Mouse (Mus musculus): ENCODE data around the gene Il21r. TPM values are rescaled to one million over a fixed set of nuclear protein-coding genes. Genes with fewer than 3 reads are reported as not detected.

The Il21r gene
- total and polyA plus RNA-seq, 2 experiments from 2014 or later, result 0.29 to 0.52 TPM

DNA sequence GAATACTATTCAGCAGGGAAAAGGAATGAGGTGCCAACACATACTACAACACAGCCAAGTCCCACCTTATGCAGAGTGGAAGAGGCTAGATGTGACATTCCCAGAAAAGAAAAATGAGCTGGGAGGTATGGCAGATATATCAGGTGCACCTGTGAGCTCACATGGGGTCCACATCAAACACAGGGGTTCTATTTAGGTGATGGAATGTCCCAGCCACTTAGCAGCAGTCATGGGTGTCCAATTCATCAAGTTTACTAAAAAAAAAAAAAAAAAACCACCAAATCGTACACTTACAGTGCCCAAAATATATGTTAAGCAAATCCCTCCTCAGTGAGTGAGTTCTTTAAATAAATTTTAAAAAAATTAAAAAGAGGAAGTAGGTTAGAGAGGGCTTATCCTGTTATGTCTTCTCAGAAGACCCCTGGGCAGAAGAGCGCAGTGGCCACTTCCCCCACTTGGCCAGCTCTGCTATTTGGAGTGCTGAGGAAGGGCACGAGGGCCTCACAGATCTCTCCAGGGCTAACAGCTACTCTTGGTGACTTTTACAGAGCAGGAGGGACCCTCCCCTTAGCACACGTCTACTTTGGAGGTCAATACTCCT, 3.8 kb upstream of the Il21r start:
- no peak overlapping the region for H3K27ac ChIP-seq
- DNase-seq (ENCODE audit: low spot score) (no peak), ATAC-seq (no peak)
- no peaks in the 10 kb centered on the region for H3K4me1 ChIP-seq (ENCODE audit: insufficient read depth, low read length)
- H3K9me3 ChIP-seq (ENCODE audit: low read length), result no peaks in the 10 kb centered on the region
- H3K4me3 ChIP-seq (ENCODE audit: low read length), result no peak overlapping the region
- no peak overlapping the region for H3K4me2 ChIP-seq (ENCODE audit: low read depth, low read length)
- H3K36me3 ChIP-seq (ENCODE audit: insufficient read depth, low read length), result no peaks in the 10 kb centered on the region
- WGBS, result 75% methylated on average over 4 of the region's 4 CpGs
- no peak for TF ChIP-seq CTCF (IDR thresholded peaks at IDR 0.05; ENCODE audit: low read depth)
- H3K27me3 ChIP-seq (ENCODE audit: insufficient read depth, low read length), result no peaks in the 10 kb centered on the region
- H3K9ac ChIP-seq (replicated peaks; ENCODE audit: low read length), result no peak overlapping the region

DNA sequence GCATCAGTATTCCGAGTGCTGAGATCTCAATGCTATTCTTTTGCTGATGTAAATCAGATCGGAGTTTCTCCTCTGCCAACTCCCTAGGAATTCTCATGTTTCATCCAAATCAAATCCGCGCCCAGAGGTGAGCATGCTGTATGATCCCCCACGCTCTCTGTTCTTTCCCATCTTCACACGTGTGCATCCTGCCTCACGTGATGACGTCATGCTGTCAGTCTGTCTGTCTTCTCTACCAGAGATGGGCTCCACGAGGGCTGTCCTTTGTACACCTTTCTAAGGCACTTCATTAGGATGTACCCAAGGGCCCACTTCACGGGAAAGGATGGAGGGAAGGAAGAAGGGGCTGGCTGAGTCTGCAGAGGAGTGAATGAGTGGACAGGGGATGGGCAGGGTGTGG, 3.1 kb upstream of the Il21r start:
- Histone ChIP-seq H3K9ac (replicated peaks; ENCODE audit: low read length) (no peak overlapping the region), H3K9me3 (ENCODE audit: low read length) (no peaks in the 10 kb centered on the region), H3K27ac (no peak overlapping the region), H3K4me1 (ENCODE audit: insufficient read depth, low read length) (no peaks in the 10 kb centered on the region), H3K4me3 (ENCODE audit: low read length) (no peak overlapping the region), H3K4me2 (ENCODE audit: low read depth, low read length) (no peak overlapping the region), H3K36me3 (ENCODE audit: insufficient read depth, low read length) (no peaks in the 10 kb centered on the region), H3K27me3 (ENCODE audit: insufficient read depth, low read length) (no peaks in the 10 kb centered on the region)
- WGBS, result 77% methylated on average over 10 of the region's 10 CpGs
- no peak for ATAC-seq
- no peak for DNase-seq (ENCODE audit: low spot score)
- TF ChIP-seq CTCF (IDR thresholded peaks at IDR 0.05; ENCODE audit: low read depth), result no peak

DNA sequence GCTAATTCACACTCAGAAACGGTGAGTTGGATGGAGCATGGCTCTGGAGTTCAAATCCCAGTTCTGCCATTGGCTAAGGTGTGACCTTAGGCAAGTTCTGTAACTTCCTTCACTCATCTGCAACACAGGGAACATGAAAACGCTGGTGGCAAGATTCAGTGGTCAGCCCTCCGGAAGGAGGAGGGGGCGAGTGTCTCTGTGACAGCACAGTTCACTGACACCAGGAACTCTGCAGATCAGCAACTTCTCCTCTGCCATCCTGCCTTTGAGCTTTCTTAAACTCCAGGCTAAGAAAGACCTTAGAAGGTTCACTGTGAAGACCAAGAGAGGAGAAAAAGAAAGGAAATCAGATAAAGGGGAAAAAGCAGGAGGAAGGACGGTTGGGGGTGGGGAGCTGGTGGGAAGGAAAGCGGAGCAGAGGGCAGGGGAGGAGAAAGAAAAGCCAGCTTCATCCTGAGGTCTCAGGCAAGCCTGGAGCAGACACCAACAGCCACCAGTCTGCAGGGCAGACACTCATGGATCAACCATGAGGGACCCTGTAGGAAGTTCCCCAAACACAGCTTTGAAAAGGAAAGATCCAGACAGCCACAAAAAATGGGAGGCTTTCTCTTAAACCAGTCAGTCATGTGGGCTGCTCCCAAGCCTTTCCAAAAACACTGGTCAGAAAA, 2.5 kb upstream of the Il21r start:
- Histone ChIP-seq H3K4me3 (ENCODE audit: low read length) (no peak overlapping the region), H3K4me1 (ENCODE audit: insufficient read depth, low read length) (no peaks in the 10 kb centered on the region), H3K36me3 (ENCODE audit: insufficient read depth, low read length) (no peaks in the 10 kb centered on the region), H3K4me2 (ENCODE audit: low read depth, low read length) (no peak overlapping the region), H3K27ac (no peak overlapping the region), H3K27me3 (ENCODE audit: insufficient read depth, low read length) (no peaks in the 10 kb centered on the region), H3K9ac (replicated peaks; ENCODE audit: low read length) (no peak overlapping the region), H3K9me3 (ENCODE audit: low read length) (no peaks in the 10 kb centered on the region)
- TF ChIP-seq CTCF (IDR thresholded peaks at IDR 0.05; ENCODE audit: low read depth), result no peak
- DNase-seq (ENCODE audit: low spot score), result no peak
- 45% methylated on average over 6 of the region's 6 CpGs for WGBS
- no peak for ATAC-seq

DNA sequence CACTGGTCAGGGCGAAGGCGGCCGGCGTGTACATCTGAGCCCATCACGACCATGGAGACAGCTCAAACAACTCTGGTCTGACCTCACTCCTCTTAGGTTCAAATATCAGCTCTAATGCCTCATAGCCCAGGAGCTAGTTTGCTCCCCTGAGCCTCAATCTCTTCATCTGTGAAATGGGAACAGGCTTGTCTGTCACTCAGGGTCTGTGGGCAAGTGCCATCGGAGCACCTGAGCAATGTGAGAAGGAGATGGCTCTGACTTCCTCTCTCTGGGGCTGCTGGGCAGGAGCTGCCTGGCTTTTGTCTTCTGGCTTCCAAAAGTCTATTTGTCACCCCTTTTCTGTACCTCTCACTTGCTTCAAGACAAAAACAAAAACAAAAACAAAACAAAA, 2.0 kb upstream of the Il21r start:
- H3K4me2 ChIP-seq (ENCODE audit: low read depth, low read length), result no peak overlapping the region
- WGBS, result 94% methylated on average over 6 of the region's 6 CpGs
- H3K36me3 ChIP-seq (ENCODE audit: insufficient read depth, low read length), result no peaks in the 10 kb centered on the region
- TF ChIP-seq CTCF (IDR thresholded peaks at IDR 0.05; ENCODE audit: low read depth), result no peak
- DNase-seq (ENCODE audit: low spot score) (no peak), ATAC-seq (no peak)
- no peaks in the 10 kb centered on the region for H3K4me1 ChIP-seq (ENCODE audit: insufficient read depth, low read length)
- no peak overlapping the region for H3K4me3 ChIP-seq (ENCODE audit: low read length)
- no peak overlapping the region for H3K27ac ChIP-seq
- H3K9ac ChIP-seq (replicated peaks; ENCODE audit: low read length), result no peak overlapping the region
- H3K9me3 ChIP-seq (ENCODE audit: low read length), result no peaks in the 10 kb centered on the region
- H3K27me3 ChIP-seq (ENCODE audit: insufficient read depth, low read length), result no peaks in the 10 kb centered on the region

DNA sequence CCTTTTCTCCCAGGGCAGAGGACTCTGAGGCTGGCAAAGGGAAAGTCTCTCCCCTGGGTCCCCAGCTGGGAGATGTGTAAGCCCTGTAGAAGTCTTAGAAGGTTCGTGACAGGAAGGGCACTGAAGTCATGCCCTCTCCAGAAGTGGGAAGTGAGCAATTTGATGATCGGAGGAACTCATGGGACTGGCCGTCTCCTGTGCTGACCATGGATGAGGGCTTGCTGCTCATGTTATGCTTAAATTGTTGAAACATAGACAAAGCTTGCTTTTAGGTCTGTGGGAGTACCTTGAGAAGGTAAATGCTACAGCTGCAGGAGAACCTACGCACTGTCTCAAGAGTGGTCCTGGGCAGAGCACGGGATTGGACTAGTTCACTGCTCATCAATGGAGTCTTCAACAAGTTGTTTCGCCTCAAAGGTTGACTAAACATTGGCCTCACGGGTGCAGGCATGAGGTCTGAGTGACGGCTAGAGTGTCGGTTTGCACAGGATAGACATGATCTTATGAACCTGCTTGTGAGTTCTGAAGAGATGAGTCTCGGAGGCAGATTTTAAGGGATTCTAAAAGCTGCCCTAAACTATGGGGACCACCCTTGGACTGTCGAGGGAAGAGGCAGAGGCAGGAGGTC, 1.3 kb upstream of the Il21r start:
- no peak overlapping the region for H3K4me2 ChIP-seq (ENCODE audit: low read depth, low read length)
- ATAC-seq (no peak), DNase-seq (ENCODE audit: low spot score) (no peak)
- 75% methylated on average over 11 of the region's 11 CpGs for WGBS
- H3K4me1 ChIP-seq (ENCODE audit: insufficient read depth, low read length), result no peaks in the 10 kb centered on the region
- H3K27ac ChIP-seq, result no peak overlapping the region
- no peaks in the 10 kb centered on the region for H3K9me3 ChIP-seq (ENCODE audit: low read length)
- H3K36me3 ChIP-seq (ENCODE audit: insufficient read depth, low read length), result no peaks in the 10 kb centered on the region
- no peaks in the 10 kb centered on the region for H3K27me3 ChIP-seq (ENCODE audit: insufficient read depth, low read length)
- H3K4me3 ChIP-seq (ENCODE audit: low read length), result no peak overlapping the region
- H3K9ac ChIP-seq (replicated peaks; ENCODE audit: low read length), result no peak overlapping the region
- no peak for TF ChIP-seq CTCF (IDR thresholded peaks at IDR 0.05; ENCODE audit: low read depth)

DNA sequence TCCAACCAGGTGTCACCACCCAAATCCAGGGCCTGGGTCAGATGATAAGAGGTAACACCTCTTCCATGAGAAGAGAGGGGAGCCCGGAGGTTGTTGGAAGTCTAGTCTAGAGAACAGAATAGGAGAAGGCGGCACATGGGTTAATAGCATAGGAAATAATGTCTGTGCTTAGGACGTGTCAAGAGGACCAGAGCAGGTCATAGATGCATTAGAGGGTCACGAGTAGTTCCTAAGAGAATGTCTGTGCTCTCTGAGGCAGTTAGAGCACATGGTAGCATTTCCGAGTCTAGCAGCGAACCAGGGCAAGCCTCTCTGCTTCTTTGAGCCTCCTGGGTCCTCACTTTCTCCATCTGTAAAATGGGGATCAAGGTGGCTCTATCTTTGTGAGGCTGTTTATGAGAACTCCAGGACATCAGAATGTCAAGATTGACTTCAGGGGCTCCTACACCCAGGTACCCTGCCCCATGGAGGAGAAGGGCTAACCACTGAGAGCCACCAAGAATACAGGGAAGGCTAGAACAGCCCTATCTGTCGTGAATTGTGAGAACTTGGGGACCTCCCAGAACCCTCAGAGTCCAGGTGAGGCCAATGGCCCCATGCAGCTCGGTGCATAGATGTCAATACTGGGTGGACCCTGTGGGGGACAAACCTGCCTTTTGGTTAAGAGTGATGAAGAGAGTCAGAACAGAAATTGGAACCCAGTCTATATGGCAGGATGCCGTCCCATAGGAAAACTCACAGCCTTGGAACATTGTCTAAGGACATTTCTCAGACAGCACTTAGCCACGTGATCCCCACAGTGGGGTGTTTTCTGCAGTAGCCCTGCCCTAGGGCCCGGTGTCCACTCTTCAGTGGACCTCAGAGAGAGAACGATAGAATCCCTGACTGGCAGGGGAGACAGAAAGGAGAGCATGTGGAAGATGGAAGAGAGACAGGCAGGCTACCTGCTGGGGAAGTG, 1.4 kb downstream of the Il21r start:
- no peak for TF ChIP-seq CTCF (IDR thresholded peaks at IDR 0.05; ENCODE audit: low read depth)
- Histone ChIP-seq H3K9ac (replicated peaks; ENCODE audit: low read length) (no peak overlapping the region), H3K27me3 (ENCODE audit: insufficient read depth, low read length) (no peaks in the 10 kb centered on the region), H3K27ac (no peak overlapping the region), H3K4me2 (ENCODE audit: low read depth, low read length) (no peak overlapping the region), H3K4me1 (ENCODE audit: insufficient read depth, low read length) (no peaks in the 10 kb centered on the region), H3K4me3 (ENCODE audit: low read length) (no peak overlapping the region), H3K36me3 (ENCODE audit: insufficient read depth, low read length) (no peaks in the 10 kb centered on the region), H3K9me3 (ENCODE audit: low read length) (no peaks in the 10 kb centered on the region)
- no peak for DNase-seq (ENCODE audit: low spot score)
- 88% methylated on average over 12 of the region's 12 CpGs for WGBS
- ATAC-seq, result no peak
